Mouse (Mus musculus) hindbrain, embryonic 12.5 days (tissue): ENCODE measurements at regions not wholly inside any gene's neighbourhood (a gene's known extent, or its start where the extent isn't known, plus 50 kb on each side); places are given as distances from the start of the nearest gene placed in this dataset.
A peak's percentile ranks its signal among the peaks of the same experiment; 100 is the strongest.

ENCODE experiments used
- ATAC-seq: fragments of 200-750 bp; cut with Nextera tagmentation; 2 replicates; pipeline ENCODE4 v1.8.0; 2017; ENCODE audit warnings: moderate TSS enrichment; ENCODE audit not compliant: low FRiP score
- H3K27ac ChIP-seq: fragments of 300-500 bp; sonication (generic); 2 replicates; pipeline ENCODE4 v1.5.1; 2016; ENCODE audit warnings: mild to moderate bottlenecking
- H3K27me3 ChIP-seq: fragments of 300-500 bp; sonication (generic); 2 replicates; pipeline ENCODE4 v1.6.1; 2016; ENCODE audit warnings: mild to moderate bottlenecking
- H3K36me3 ChIP-seq: fragments of 300-500 bp; sonication (generic); 2 replicates; pipeline ENCODE4 v1.6.1; 2016; ENCODE audit warnings: mild to moderate bottlenecking
- H3K4me1 ChIP-seq: fragments of 300-500 bp; sonication (generic); 2 replicates; pipeline ENCODE4 v1.6.1; 2016
- H3K4me2 ChIP-seq: fragments of 300-500 bp; sonication (generic); replicated peaks from 2 replicates; pipeline ENCODE4 v1.6.1; 2016; ENCODE audit warnings: mild to moderate bottlenecking
- H3K4me3 ChIP-seq: fragments of 300-500 bp; sonication (generic); 2 replicates; pipeline ENCODE4 v1.5.1; 2016; ENCODE audit warnings: mild to moderate bottlenecking
- H3K9ac ChIP-seq: fragments of 300-500 bp; sonication (generic); 2 replicates; pipeline ENCODE4 v1.6.1; 2016; ENCODE audit warnings: mild to moderate bottlenecking, moderate library complexity
- H3K9me3 ChIP-seq: fragments of 300-500 bp; sonication (generic); replicated peaks from 2 replicates; pipeline ENCODE4 v1.6.1; 2016; ENCODE audit warnings: mild to moderate bottlenecking
- WGBS: fragments of 180-500 bp; shearing (Covaris S2); methylation state at CpG from one replicate; pipeline ENCODE4 v1.1.7; 2016; 5-methylcytosine and 5-hydroxymethylcytosine counted together

DNA sequence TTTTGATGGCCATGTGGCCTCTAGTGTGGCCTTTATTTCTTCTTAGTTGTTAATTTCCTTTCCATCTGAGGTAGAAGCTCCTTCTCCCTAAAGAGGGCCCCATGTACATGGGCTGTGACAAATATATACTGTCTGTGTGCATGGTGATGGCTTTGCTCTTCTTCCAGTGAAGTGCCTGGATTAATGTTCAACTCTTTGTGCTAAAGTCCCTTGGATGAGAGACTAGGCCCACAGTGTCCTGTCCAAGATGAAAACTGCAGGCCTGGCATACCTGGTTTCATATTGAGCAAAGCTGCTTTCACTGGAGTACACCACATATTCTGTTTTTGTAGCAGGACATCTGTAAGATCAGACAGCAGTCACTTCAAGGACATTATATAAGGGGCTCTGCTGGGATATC, 127.6 kb upstream of the Il12b start:
- no peak overlapping the region for H3K4me3 ChIP-seq
- H3K4me2 ChIP-seq, result no peak overlapping the region
- no peaks in the 10 kb centered on the region for H3K4me1 ChIP-seq
- no peak overlapping the region for H3K9ac ChIP-seq
- H3K9me3 ChIP-seq, result no peaks in the 10 kb centered on the region
- H3K27me3 ChIP-seq, result no peaks in the 10 kb centered on the region
- H3K27ac ChIP-seq, result no peak overlapping the region
- no peak for ATAC-seq
- H3K36me3 ChIP-seq, result no peaks in the 10 kb centered on the region

DNA sequence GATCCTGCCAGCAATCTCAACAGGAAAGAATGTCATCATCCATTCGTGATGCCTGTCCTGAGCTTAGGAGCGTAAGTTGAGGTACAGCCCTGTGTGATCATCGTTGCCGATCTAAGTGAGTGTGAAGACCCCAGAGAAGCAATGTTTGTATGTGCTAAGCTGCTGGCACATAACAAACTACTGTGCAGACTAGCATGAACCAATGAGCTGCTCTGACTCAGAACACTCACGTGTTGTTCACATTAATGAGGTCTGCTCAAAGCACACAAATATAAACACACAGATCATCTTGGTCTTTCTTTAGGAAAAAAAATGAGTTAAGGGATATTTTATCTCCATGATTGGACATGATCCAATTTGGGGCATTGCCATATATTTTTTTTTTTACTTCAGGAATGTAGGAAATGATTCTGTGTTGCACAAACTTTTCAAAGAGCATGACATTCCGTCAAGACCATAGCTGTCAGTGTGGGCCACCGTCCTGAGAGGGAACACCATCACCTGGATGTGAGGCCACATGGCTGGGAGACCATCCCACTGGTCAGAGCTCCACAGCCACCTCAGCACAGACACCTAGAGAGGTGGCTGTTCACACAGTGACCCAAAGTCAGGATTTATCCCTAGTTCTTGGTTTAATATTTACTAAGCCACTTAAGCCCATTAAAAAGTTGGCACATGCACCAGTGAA, 121.2 kb upstream of the Il12b start:
- WGBS, result 89% methylated on average over 7 of the region's 7 CpGs
- H3K36me3 ChIP-seq, result no peaks in the 10 kb centered on the region
- ATAC-seq, result no peak
- H3K4me1 ChIP-seq, result no peaks in the 10 kb centered on the region
- H3K4me3 ChIP-seq, result no peak overlapping the region
- H3K27me3 ChIP-seq, result no peaks in the 10 kb centered on the region
- H3K9ac ChIP-seq, result no peak overlapping the region
- H3K4me2 ChIP-seq, result no peak overlapping the region
- H3K9me3 ChIP-seq, result no peaks in the 10 kb centered on the region
- no peak overlapping the region for H3K27ac ChIP-seq

DNA sequence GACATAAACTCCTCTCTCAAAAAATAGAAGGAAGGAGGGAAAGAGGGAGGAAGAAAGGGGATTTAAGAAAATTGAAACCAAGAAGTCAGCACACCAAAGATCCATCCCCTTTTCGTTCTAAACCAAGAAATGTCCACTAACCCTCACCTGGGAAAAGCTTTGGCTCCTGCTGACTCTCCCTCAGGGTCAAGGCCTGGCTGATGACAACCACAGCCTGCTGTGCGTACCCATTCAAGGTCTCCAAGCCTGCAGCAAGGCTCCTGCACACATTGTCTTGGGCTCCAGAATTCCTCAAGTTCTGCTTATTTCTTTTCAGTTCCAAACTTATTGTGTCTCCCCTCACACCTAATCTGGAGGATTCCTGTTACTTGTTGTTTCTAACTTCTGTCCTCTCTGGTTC, 113.9 kb upstream of the Il12b start:
- Histone ChIP-seq H3K4me2 (no peak overlapping the region), H3K27ac (no peak overlapping the region), H3K9ac (no peak overlapping the region), H3K9me3 (no peaks in the 10 kb centered on the region), H3K36me3 (no peaks in the 10 kb centered on the region), H3K4me3 (no peak overlapping the region), H3K4me1 (no peaks in the 10 kb centered on the region), H3K27me3 (no peaks in the 10 kb centered on the region)
- WGBS, result 90% methylated on average over 2 of the region's 2 CpGs
- ATAC-seq, result no peak

DNA sequence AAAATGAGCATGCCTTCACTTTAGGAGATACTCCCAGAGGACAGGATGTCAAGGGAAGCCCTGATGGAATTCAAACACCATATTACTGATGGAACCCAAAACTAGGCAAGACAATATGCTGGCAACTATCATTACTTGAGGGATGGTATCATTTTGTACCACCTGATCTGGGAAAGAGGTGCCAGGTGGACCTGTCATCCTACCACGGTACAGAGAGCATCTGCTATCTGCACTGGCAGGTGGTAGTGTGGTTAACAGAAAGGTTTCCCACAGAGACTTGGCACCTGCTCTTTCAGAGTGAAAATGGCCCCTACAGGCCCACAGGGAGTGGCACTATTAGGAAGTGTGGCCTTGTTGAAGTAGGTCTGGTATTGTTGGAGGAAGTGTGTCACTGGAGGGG, 111.0 kb upstream of the Il12b start:
- WGBS, result 84% methylated on average over 1 of the region's 1 CpGs
- no peak overlapping the region for H3K4me2 ChIP-seq
- no peaks in the 10 kb centered on the region for H3K27me3 ChIP-seq
- no peak overlapping the region for H3K27ac ChIP-seq
- ATAC-seq, result no peak
- H3K9me3 ChIP-seq, result no peaks in the 10 kb centered on the region
- H3K4me1 ChIP-seq, result no peaks in the 10 kb centered on the region
- H3K36me3 ChIP-seq, result no peaks in the 10 kb centered on the region
- no peak overlapping the region for H3K9ac ChIP-seq
- H3K4me3 ChIP-seq, result no peak overlapping the region

DNA sequence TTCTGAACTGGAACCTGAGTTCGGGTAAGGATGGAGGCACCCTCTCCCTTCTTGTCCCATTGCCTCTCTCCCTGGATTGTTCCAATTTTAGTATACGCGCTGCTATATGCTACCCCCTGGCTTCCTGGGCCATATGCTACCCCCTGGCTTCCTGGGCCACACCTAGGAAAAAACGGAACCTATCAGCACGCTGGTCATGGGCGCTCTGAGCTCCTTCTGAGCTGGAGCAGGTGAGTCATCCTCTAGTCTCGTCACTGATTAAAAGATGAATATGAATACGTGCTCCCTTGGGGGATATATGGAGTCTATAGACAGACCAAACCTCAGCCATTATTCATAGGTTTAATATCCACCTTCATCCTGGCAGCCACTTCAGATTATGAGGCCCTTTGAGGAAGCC, 96.1 kb upstream of the Il12b start:
- no peaks in the 10 kb centered on the region for H3K4me1 ChIP-seq
- H3K9ac ChIP-seq, result no peak overlapping the region
- H3K36me3 ChIP-seq, result no peaks in the 10 kb centered on the region
- H3K4me2 ChIP-seq, result no peak overlapping the region
- H3K27me3 ChIP-seq, result no peaks in the 10 kb centered on the region
- no peak overlapping the region for H3K4me3 ChIP-seq
- no peak overlapping the region for H3K27ac ChIP-seq
- H3K9me3 ChIP-seq, result no peaks in the 10 kb centered on the region
- no peak for ATAC-seq
- WGBS, result 90% methylated on average over 8 of the region's 8 CpGs

DNA sequence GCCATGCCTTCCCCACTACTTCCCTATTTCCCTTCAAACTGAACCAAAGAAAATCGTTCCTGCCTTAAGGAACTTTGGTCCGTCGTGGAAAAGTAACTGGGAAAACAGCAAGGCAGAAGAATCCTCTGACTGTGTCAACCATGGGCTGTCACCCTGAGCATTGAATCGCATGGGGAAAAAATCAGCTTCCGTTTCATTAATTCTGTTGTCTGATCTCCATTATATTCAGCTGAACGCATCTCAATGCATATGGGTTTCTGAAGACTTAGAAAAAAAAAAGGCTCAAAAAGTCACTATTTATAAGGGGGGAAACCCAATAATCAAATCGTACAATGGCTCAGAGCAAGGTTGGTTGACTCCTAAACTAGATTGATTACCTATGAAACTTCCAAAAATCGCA, 83.8 kb upstream of the Il12b start:
- no peaks in the 10 kb centered on the region for H3K9me3 ChIP-seq
- H3K4me3 ChIP-seq, result no peak overlapping the region
- WGBS, result 40% methylated on average over 8 of the region's 8 CpGs
- H3K4me2 ChIP-seq, result no peak overlapping the region
- no peak for ATAC-seq
- H3K9ac ChIP-seq, result no peak overlapping the region
- no peaks in the 10 kb centered on the region for H3K36me3 ChIP-seq
- H3K27ac ChIP-seq, result no peak overlapping the region
- H3K27me3 ChIP-seq, result no peaks in the 10 kb centered on the region
- no peaks in the 10 kb centered on the region for H3K4me1 ChIP-seq

DNA sequence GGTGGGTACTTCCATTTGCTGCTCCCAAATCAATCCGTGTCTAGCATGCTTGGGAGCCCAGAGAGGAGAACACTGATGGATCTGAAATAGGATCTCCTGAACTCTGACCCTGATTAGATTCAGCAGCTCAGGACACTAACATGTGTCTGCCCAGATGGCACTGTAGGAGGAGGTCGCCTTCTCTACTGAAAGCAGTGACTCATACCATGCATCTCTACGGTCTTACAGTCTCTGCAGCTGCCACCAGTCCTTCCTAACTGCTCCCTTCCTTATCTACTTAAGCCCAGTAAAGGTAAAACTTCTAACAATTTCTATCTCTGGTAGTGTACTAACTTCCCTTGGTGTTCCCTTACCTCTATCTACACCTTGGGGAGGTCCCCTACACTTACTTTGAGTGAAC, 80.7 kb upstream of the Il12b start:
- no peaks in the 10 kb centered on the region for H3K36me3 ChIP-seq
- no peak overlapping the region for H3K4me3 ChIP-seq
- 74% methylated on average over 3 of the region's 3 CpGs for WGBS
- no peak overlapping the region for H3K4me2 ChIP-seq
- H3K4me1 ChIP-seq, result no peaks in the 10 kb centered on the region
- H3K27ac ChIP-seq, result no peak overlapping the region
- no peak for ATAC-seq
- no peaks in the 10 kb centered on the region for H3K9me3 ChIP-seq
- no peak overlapping the region for H3K9ac ChIP-seq
- H3K27me3 ChIP-seq, result no peaks in the 10 kb centered on the region

DNA sequence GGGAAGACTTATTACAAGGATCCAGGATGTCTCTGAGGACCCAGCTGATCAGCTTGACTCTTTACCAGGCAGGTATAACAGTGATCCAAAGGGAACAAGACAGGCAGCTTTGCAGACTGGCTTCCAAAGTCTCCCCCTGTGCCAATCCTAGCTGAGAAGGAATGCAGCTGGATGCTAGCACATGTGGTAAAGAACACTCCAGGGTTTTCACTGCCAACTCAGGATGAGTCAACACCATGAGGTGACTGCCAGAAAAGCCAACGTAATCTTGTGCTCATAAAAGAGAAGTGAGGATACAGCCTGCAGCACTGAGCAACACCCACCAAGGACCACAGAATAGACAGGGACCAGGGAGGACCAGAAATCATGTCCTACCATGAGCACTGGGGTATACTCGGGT, 76.5 kb upstream of the Il12b start:
- no peaks in the 10 kb centered on the region for H3K9me3 ChIP-seq
- H3K4me2 ChIP-seq, result no peak overlapping the region
- no peaks in the 10 kb centered on the region for H3K27me3 ChIP-seq
- H3K4me1 ChIP-seq, result no peaks in the 10 kb centered on the region
- H3K36me3 ChIP-seq, result no peaks in the 10 kb centered on the region
- no peak overlapping the region for H3K4me3 ChIP-seq
- no peak overlapping the region for H3K27ac ChIP-seq
- WGBS, result 74% methylated on average over 2 of the region's 2 CpGs
- H3K9ac ChIP-seq, result no peak overlapping the region
- no peak for ATAC-seq

DNA sequence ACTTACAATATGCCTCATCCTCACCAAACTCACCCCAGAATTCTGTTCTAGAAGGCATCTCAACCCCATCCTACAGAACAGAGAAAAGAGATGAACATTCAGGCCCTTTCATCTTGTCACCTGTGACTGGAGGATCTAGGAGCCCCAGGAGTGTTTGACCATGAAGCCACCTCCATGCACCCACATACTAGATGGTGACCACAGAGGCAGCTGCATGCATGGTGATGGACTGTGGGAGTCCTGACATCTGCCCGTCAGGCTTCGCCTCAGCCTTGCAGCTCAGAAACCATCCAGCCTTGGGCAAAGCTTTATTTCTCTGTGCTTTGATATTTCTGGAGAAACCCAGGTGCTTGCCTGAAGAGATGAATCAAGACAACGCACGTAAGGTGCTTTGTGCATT, 74.8 kb upstream of the Il12b start:
- no peak overlapping the region for H3K4me3 ChIP-seq
- H3K4me1 ChIP-seq, result no peaks in the 10 kb centered on the region
- H3K4me2 ChIP-seq, result no peak overlapping the region
- H3K27ac ChIP-seq, result no peak overlapping the region
- WGBS, result 98% methylated on average over 4 of the region's 4 CpGs
- no peak for ATAC-seq
- no peaks in the 10 kb centered on the region for H3K27me3 ChIP-seq
- H3K9me3 ChIP-seq, result no peaks in the 10 kb centered on the region
- no peak overlapping the region for H3K9ac ChIP-seq
- H3K36me3 ChIP-seq, result no peaks in the 10 kb centered on the region

DNA sequence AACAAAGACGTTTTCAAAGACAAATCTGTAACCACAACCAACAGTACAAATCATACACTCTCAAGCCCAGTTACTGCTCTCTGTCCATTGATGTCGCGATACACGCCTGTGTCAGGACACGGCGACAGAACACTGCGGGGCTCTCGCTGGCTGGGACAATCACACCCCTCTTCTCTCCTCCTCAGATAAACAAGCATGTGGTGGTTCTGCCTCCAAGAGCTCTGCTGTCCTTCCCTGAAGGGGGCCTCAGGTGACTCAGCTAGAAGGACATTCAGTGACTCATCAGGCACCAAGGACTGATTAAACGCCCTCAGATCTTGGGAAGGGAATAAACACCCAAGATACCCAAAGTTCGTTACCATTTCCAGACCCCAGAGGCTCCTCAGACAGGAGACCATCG, 74.3 kb upstream of the Il12b start:
- H3K27me3 ChIP-seq, result no peaks in the 10 kb centered on the region
- H3K4me3 ChIP-seq, result no peak overlapping the region
- no peaks in the 10 kb centered on the region for H3K9me3 ChIP-seq
- no peaks in the 10 kb centered on the region for H3K36me3 ChIP-seq
- no peak overlapping the region for H3K4me2 ChIP-seq
- H3K9ac ChIP-seq, result no peak overlapping the region
- H3K27ac ChIP-seq, result no peak overlapping the region
- H3K4me1 ChIP-seq, result no peaks in the 10 kb centered on the region
- 90% methylated on average over 11 of the region's 11 CpGs for WGBS
- no peak for ATAC-seq

DNA sequence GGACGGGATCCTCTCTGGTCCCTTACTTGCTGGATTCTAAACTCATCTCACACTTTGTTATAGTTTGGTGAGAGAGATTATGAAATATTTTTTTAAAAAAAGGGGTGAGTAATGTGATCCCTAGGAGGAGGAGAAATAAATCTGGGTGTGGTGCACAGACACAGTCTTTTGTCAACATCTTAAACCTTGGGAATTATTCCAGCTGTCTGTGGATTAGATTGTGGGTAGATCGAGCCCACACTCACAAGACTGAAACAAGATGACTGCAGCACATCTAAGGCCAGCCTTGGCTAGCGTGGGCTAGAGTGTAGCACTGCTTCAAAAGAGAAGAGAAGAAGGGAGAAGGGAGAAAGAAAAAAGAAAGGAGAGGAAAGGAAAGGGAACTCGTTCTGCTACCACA, 70.4 kb upstream of the Il12b start:
- 85% methylated on average over 4 of the region's 4 CpGs for WGBS
- no peak overlapping the region for H3K27ac ChIP-seq
- no peaks in the 10 kb centered on the region for H3K27me3 ChIP-seq
- H3K9me3 ChIP-seq, result no peaks in the 10 kb centered on the region
- H3K4me2 ChIP-seq, result no peak overlapping the region
- no peak overlapping the region for H3K9ac ChIP-seq
- 0 out of 2 replicates have a peak, but pooled peaks cover 2% of the 10 kb centered on the region for H3K4me1 ChIP-seq
- H3K4me3 ChIP-seq, result no peak overlapping the region
- ATAC-seq, result no peak
- no peaks in the 10 kb centered on the region for H3K36me3 ChIP-seq

DNA sequence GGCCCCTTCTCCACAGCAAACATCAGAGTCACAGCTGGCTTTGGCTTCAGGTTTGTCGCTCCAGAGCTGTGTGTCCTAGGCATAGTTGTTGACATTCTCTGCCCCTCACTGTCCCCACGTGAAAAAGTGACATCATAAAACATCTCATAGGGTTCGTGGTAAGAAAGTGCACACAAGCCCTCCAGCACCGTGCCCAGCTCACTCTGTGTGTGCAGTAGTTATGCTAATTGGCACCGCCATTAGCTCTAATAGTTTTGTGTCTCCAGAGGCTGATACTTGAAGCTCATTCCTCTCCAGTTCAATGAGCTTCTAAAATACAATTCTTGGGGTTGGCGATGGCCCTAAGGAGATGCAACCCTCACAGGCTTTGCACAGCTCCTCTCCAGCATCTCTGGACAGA, 69.4 kb upstream of the Il12b start:
- H3K36me3 ChIP-seq, result no peaks in the 10 kb centered on the region
- WGBS, result 63% methylated on average over 6 of the region's 6 CpGs
- H3K4me1 ChIP-seq, result 0 out of 2 replicates have a peak, but pooled peaks cover 2% of the 10 kb centered on the region
- H3K9ac ChIP-seq, result no peak overlapping the region
- no peak overlapping the region for H3K4me3 ChIP-seq
- no peak overlapping the region for H3K4me2 ChIP-seq
- no peaks in the 10 kb centered on the region for H3K27me3 ChIP-seq
- ATAC-seq, result peak; percentile 63; the same call in 1 of the 2 replicates
- H3K9me3 ChIP-seq, result no peaks in the 10 kb centered on the region
- H3K27ac ChIP-seq, result no peak overlapping the region

DNA sequence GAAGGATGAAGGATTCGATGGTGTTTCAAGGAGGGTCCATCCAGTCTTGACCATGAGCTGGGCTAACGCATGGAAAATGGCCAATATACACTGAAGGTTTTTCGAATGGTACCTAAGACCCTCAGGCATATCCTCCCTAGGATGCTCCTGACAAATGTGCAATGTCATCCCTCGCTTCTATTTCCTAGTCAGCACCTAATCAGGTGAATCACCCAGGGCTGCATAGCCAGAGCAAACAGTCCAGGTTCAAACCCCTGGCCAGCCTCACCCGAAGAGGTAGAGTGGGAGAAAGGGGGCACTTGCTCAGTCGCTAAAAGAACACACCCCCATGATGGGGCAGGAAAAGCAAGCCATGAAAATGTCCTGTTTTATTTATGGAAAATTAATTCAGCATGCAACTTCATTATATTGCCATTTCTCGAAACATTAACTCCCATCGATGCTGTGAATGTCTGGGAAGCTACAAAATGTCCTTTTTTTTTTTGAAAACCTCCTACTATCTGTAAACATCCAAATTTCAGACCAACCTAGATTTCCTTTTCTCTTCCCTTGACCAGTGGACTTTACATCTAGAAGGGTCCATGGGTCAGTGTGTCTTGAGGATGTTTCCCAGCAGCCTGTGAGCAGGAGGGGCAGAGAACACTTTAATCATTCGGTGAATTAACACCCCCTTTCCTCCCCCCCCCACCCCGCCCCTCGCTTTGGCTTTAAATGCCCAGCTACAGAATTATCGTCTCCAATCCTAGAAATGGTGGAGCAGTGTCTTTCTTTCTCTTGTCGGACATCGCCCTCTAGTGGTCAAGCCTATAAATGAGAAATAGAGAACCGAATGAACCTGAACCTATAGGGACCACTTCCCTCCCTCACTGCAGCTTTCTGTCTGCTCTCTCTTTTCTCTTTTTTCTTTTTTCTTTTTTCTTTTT, 68.8 kb upstream of the Il12b start:
- no peaks in the 10 kb centered on the region for H3K36me3 ChIP-seq
- H3K9me3 ChIP-seq, result no peaks in the 10 kb centered on the region
- no peak overlapping the region for H3K27ac ChIP-seq
- no peaks in the 10 kb centered on the region for H3K27me3 ChIP-seq
- no peak overlapping the region for H3K9ac ChIP-seq
- no peak overlapping the region for H3K4me3 ChIP-seq
- WGBS, result 39% methylated on average over 15 of the region's 15 CpGs
- peak; percentile 49; the same call in 1 of the 2 replicates for ATAC-seq
- no peak overlapping the region; the same call in 1 of the 2 replicates for H3K4me2 ChIP-seq
- H3K4me1 ChIP-seq, result 0 out of 2 replicates have a peak, but pooled peaks cover 2% of the 10 kb centered on the region
